Mouse (Mus musculus): ENCODE measurements around the gene Lig3.
"Not testable (repeated sequence)": the region's sequence is repeated elsewhere in the genome, so short reads cannot be mapped to it uniquely, and the experiment has no call there.

The Lig3 gene

GRCm38 (mm10) chr11:82831008-82831893 is 50.3 kb downstream of the Lig3 start:
- DNase-seq (ENCODE audit: low read depth, low spot score), result no peak

GRCm38 (mm10) chr11:82832402-82832801 is 51.5 kb downstream of the Lig3 start:
- DNase-seq (ENCODE audit: low read depth, low spot score), result not testable (repeated sequence)

GRCm38 (mm10) chr11:82833929-82834328 is 53.0 kb downstream of the Lig3 start:
- DNase-seq (ENCODE audit: low read depth, low spot score), result no peak

GRCm38 (mm10) chr11:82834359-82834758 is 53.5 kb downstream of the Lig3 start:
- DNase-seq (ENCODE audit: low read depth, low spot score), result not testable (repeated sequence)

GRCm38 (mm10) chr11:82835616-82836432 is 54.9 kb downstream of the Lig3 start:
- no peak for DNase-seq (ENCODE audit: low read depth, low spot score)

GRCm38 (mm10) chr11:82837192-82837591 is 56.3 kb downstream of the Lig3 start:
- no peak for DNase-seq (ENCODE audit: low read depth, low spot score)

GRCm38 (mm10) chr11:82837848-82838247 is 56.9 kb downstream of the Lig3 start:
- DNase-seq (ENCODE audit: low read depth, low spot score), result no peak

GRCm38 (mm10) chr11:82838511-82838910 is 57.6 kb downstream of the Lig3 start:
- DNase-seq (ENCODE audit: low read depth, low spot score), result no peak

GRCm38 (mm10) chr11:82844771-82845414 is 64.0 kb downstream of the Lig3 start:
- no peak for DNase-seq (ENCODE audit: low read depth, low spot score)

GRCm38 (mm10) chr11:82845415-82846078 is 64.6 kb downstream of the Lig3 start:
- DNase-seq (ENCODE audit: low read depth, low spot score), result peak; percentile 24

GRCm38 (mm10) chr11:82846079-82846436 is 65.2 kb downstream of the Lig3 start:
- DNase-seq (ENCODE audit: low read depth, low spot score), result no peak

GRCm38 (mm10) chr11:82846938-82847337 is 66.0 kb downstream of the Lig3 start:
- DNase-seq (ENCODE audit: low read depth, low spot score), result no peak

GRCm38 (mm10) chr11:82847571-82848000 is 66.7 kb downstream of the Lig3 start:
- DNase-seq (ENCODE audit: low read depth, low spot score), result no peak

- no peak for DNase-seq (ENCODE audit: low read depth, low spot score)
Measured at GRCm38 (mm10) chr11:82850259-82850658, 69.4 kb downstream of the Lig3 start.

- DNase-seq (ENCODE audit: low read depth, low spot score), result no peak
Measured at GRCm38 (mm10) chr11:82852115-82852514, 71.2 kb downstream of the Lig3 start.

- DNase-seq (ENCODE audit: low read depth, low spot score), result no peak
Measured at GRCm38 (mm10) chr11:82852540-82852939, 71.6 kb downstream of the Lig3 start.

GRCm38 (mm10) chr11:82852958-82853357 is 72.0 kb downstream of the Lig3 start:
- DNase-seq (ENCODE audit: low read depth, low spot score), result no peak
